Comparison of ENCODE assay signal across 8 mouse cellular contexts in the genomic region with DNA sequence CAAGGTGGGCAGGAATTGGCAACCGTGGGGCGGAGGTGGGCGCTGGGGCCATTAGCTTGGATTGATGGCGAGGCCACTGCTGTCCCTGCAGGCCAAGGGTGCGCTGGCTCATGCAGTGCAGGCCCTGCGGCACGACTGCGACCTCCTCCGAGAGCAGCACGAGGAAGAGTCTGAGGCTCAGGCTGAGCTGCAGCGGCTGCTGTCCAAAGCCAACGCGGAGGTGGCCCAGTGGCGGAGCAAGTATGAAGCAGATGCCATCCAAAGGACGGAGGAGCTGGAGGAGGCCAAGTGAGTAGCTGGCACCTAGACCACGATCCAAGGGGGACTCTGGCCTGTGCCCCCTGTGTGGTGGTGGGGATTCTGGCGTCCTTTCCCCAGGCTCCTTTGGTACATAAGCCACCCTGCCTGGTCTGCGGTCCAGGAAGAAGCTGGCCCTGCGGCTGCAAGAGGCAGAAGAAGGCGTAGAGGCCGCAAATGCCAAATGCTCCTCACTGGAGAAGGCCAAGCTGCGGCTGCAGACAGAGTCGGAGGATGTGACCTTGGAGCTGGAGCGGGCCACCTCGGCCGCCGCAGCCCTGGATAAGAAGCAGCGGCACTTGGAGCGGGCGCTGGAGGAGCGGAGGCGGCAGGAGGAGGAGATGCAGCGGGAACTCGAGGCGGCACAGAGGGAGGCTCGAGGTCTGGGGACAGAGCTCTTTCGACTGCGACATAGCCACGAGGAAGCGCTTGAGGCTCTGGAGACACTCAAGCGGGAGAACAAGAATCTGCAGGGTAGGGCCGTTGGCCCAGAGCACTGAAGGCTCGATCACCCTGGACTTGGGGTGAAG. TPM values are rescaled to one million over a fixed set of nuclear protein-coding genes. Genes with fewer than 3 reads are reported as not detected.
A peak's percentile ranks its signal among the peaks of the same experiment; 100 is the strongest.
DNase-seq lines count a peak whose midpoint lies in the region; ATAC-seq lines count a peak whose summit lies in the region.

No protein-coding gene starts in this region.

- no peak overlapping the region for H3K4me3 ChIP-seq in forebrain, embryonic 14.5 days (ENCODE audit: low read depth, low read length)
- H3K4me3 ChIP-seq in forebrain, embryonic 16.5 days (replicated peaks; ENCODE audit: low read length): no peak overlapping the region
- no peak overlapping the region for H3K4me3 ChIP-seq in hindbrain, embryonic 14.5 days (replicated peaks; ENCODE audit: low read length)

- H3K9ac ChIP-seq in forebrain, embryonic 14.5 days (ENCODE audit: low read length): peak overlapping the region; percentile 17; the same call in 1 of the 2 replicates
- H3K9ac ChIP-seq in forebrain, embryonic 16.5 days (replicated peaks; ENCODE audit: low read depth, low read length): no peak overlapping the region
- H3K9ac ChIP-seq in hindbrain, embryonic 14.5 days: 0 out of 2 replicates have a peak overlapping the region, but pooled peaks have one; percentile 56

- WGBS in forebrain, embryonic 14.5 days: 21% methylated on average over 43 of the region's 43 CpGs
- 29% methylated on average over 43 of the region's 43 CpGs for WGBS in forebrain, embryonic 16.5 days
- 16% methylated on average over 43 of the region's 43 CpGs for WGBS in hindbrain, embryonic 14.5 days

- H3K4me1 ChIP-seq in forebrain, embryonic 14.5 days (ENCODE audit: control insufficient read depth, insufficient read depth, low read length): peaks cover 4% of the 10 kb centered on the region; the same call in 1 of the 2 replicates
- peaks cover 14% of the 10 kb centered on the region for H3K4me1 ChIP-seq in forebrain, embryonic 16.5 days (replicated peaks; ENCODE audit: control insufficient read depth, insufficient read depth, low read length)
- H3K4me1 ChIP-seq in hindbrain, embryonic 14.5 days (replicated peaks; ENCODE audit: control insufficient read depth, insufficient read depth, low read length): peaks cover 20% of the 10 kb centered on the region; the same call in 1 of the 2 replicates

- H3K9me3 ChIP-seq in forebrain, embryonic 14.5 days (replicated peaks; ENCODE audit: control insufficient read depth, low read length): no peaks in the 10 kb centered on the region
- no peaks in the 10 kb centered on the region for H3K9me3 ChIP-seq in forebrain, embryonic 16.5 days (ENCODE audit: control insufficient read depth, low read length)
- no peaks in the 10 kb centered on the region for H3K9me3 ChIP-seq in hindbrain, embryonic 14.5 days (ENCODE audit: control insufficient read depth, low read length)

- DNase-seq in forebrain, embryonic 14.5 days (ENCODE audit: low spot score): no peak
- peak; percentile 53 for DNase-seq in right cerebral cortex, adult 18-20 months
- DNase-seq in right cerebral cortex, postnatal 10 days (ENCODE audit: low spot score in 2 of 2): no peak
- DNase-seq in hindbrain, embryonic 14.5 days (ENCODE audit: low spot score): no peak
- peak; percentile 26 for DNase-seq in retina, postnatal 1 day
- DNase-seq in layer of hippocampus, adult 9-11 months: no peak
- DNase-seq in heart, adult 8-10 months (ENCODE audit: low spot score): no peak

- peaks cover 52% of the 10 kb centered on the region for H3K27me3 ChIP-seq in forebrain, embryonic 14.5 days (replicated peaks; ENCODE audit: control insufficient read depth, insufficient read depth, low read length)
- H3K27me3 ChIP-seq in forebrain, embryonic 16.5 days (replicated peaks; ENCODE audit: control insufficient read depth, insufficient read depth, low read length): peaks cover 42% of the 10 kb centered on the region
- H3K27me3 ChIP-seq in hindbrain, embryonic 14.5 days (ENCODE audit: control insufficient read depth, insufficient read depth, low read length): peaks cover 58% of the 10 kb centered on the region

- no peak overlapping the region for H3K4me2 ChIP-seq in forebrain, embryonic 14.5 days (ENCODE audit: low read length)
- H3K4me2 ChIP-seq in forebrain, embryonic 16.5 days (ENCODE audit: low read length): no peak overlapping the region
- 0 out of 2 replicates have a peak overlapping the region, but pooled peaks have one; percentile 8 for H3K4me2 ChIP-seq in hindbrain, embryonic 14.5 days (replicated peaks)

- H3K36me3 ChIP-seq in forebrain, embryonic 14.5 days (ENCODE audit: control insufficient read depth, insufficient read depth, low read length): peaks cover 49% of the 10 kb centered on the region
- H3K36me3 ChIP-seq in forebrain, embryonic 16.5 days (ENCODE audit: control insufficient read depth, insufficient read depth): peaks cover 27% of the 10 kb centered on the region
- peaks cover 49% of the 10 kb centered on the region for H3K36me3 ChIP-seq in hindbrain, embryonic 14.5 days (replicated peaks; ENCODE audit: control insufficient read depth, insufficient read depth)

- ATAC-seq in forebrain, embryonic 14.5 days: no peak
- ATAC-seq in forebrain, embryonic 16.5 days: no peak
- no peak for ATAC-seq in hindbrain, embryonic 14.5 days (ENCODE audit: low FRiP score)

- H3K27ac ChIP-seq in forebrain, embryonic 14.5 days (ENCODE audit: low read depth, low read length): no peak overlapping the region
- H3K27ac ChIP-seq in forebrain, embryonic 16.5 days (ENCODE audit: low read length): no peak overlapping the region
- no peak overlapping the region for H3K27ac ChIP-seq in hindbrain, embryonic 14.5 days

RNA-seq across cellular contexts. Expression of a gene that starts 19.8 kb away (rescaled TPM):
- 0.08 and 0.35 TPM in 2 replicates for polyA plus RNA-seq in forebrain, embryonic 14.5 days (2014; fragmentation: Nextera tagmentation; extraction: Ambion mirVana)
- polyA plus RNA-seq in forebrain, embryonic 16.5 days (2015; fragmentation: Nextera tagmentation; extraction: Ambion mirVana): 0.62 and 0.63 TPM in 2 replicates
- polyA plus RNA-seq in hindbrain, embryonic 14.5 days (2014; fragmentation: Nextera tagmentation; extraction: Ambion mirVana): 0.40 and 0.99 TPM in 2 replicates
- 10 to 100 TPM; 21.9 to 55.5 (median 33.1) TPM for total RNA-seq in heart, adult 8-10 months (2022)

RNA-seq across cellular contexts. Expression of a gene that starts 38.2 kb away (rescaled TPM):
- polyA plus RNA-seq in forebrain, embryonic 14.5 days (2014; fragmentation: Nextera tagmentation; extraction: Ambion mirVana): 14.6 and 17.0 TPM in 2 replicates
- polyA plus RNA-seq in forebrain, embryonic 16.5 days (2015; fragmentation: Nextera tagmentation; extraction: Ambion mirVana): 14.1 and 15.0 TPM in 2 replicates
- polyA plus RNA-seq in hindbrain, embryonic 14.5 days (2014; fragmentation: Nextera tagmentation; extraction: Ambion mirVana): 14.3 and 15.3 TPM in 2 replicates
- total RNA-seq in heart, adult 8-10 months (2022): 10 to 100 TPM; 14.2 to 15.6 (median 14.6) TPM

Comparison
In these comparisons a context has a peak if more than half of its experiments do, and no peak if none do; other contexts are left out.
1. DNase-seq: peak in right cerebral cortex, adult 18-20 months (single experiment) and retina, postnatal 1 day (single experiment); none in forebrain, embryonic 14.5 days (single experiment), right cerebral cortex, postnatal 10 days (0 of 2), hindbrain, embryonic 14.5 days (single experiment), layer of hippocampus, adult 9-11 months (single experiment) and heart, adult 8-10 months (single experiment).